Comparison of ENCODE assay signal across 28 mouse cellular contexts in the genomic region with DNA sequence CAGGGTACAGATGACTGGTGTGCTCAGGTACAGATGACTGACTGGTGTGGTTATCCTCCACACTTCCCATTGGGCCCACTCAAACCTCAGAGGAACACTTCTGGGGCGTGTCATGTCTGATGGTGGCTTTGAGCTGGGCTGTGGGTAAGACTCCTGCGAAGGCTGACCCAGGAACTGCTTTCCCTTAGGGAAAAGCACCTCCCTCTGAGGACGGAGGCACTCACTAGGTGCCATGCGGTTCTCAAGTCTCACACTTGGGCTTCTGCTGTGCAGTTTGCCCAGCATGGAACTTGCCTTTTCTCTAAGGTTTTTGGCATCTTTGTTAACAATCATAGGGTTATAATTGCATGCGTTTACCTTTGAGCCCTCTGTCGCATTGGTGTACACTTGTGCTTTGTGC. TPM values are rescaled to one million over a fixed set of nuclear protein-coding genes. Genes with fewer than 3 reads are reported as not detected.
DNase-seq lines count a peak whose midpoint lies in the region; ATAC-seq lines count a peak whose summit lies in the region.
"Had no signal": no experiment of that assay in that cellular context is flagged by ENCODE, and none has a peak within 500 bp of the region (broad histone marks: within the 10 kb centered on the region; RNA-seq: fewer than 3 reads in every experiment).

No protein-coding gene starts in this region.

- no peaks in the 10 kb centered on the region for H3K27me3 ChIP-seq in forebrain, embryonic 10.5 days (ENCODE audit: poor library complexity, severe bottlenecking)
- no peaks in the 10 kb centered on the region for H3K27me3 ChIP-seq in forebrain, embryonic 13.5 days
- H3K27me3 ChIP-seq in heart, embryonic 10.5 days (ENCODE audit: insufficient read depth, poor library complexity, severe bottlenecking) = no peaks in the 10 kb centered on the region
- H3K27me3 ChIP-seq: forebrain, embryonic 15.5 days; heart, embryonic 12.5 days; heart, embryonic 15.5 days; hindbrain, embryonic 12.5 days; hindbrain, embryonic 15.5 days had no signal

- ATAC-seq in forebrain, embryonic 13.5 days = no peak
- ATAC-seq in megakaryocyte, adult 5-6 weeks (ENCODE audit: poor library complexity, severe bottlenecking) = peak; percentile 37
- ATAC-seq in monocyte, adult 5-6 weeks (replicated peaks; ENCODE audit: insufficient number of reproducible peaks, low FRiP score, low TSS enrichment, poor library complexity, severe bottlenecking) = 0 out of 2 replicates have a peak, but pooled peaks have one; percentile 15
- ATAC-seq: activated CD4-positive, CD25-positive, alpha-beta regulatory T cell, adult 4 months; forebrain, embryonic 15.5 days; intestine, postnatal 0 days had no signal

- no peaks in the 10 kb centered on the region for H3K36me3 ChIP-seq in forebrain, embryonic 10.5 days (replicated peaks)
- H3K36me3 ChIP-seq in forebrain, embryonic 13.5 days (ENCODE audit: poor library complexity, severe bottlenecking) = no peaks in the 10 kb centered on the region
- H3K36me3 ChIP-seq in heart, embryonic 10.5 days = no peaks in the 10 kb centered on the region
- H3K36me3 ChIP-seq: heart, embryonic 12.5 days; heart, embryonic 15.5 days; hindbrain, embryonic 12.5 days; hindbrain, embryonic 15.5 days had no signal

- H3K4me3 ChIP-seq in forebrain, embryonic 10.5 days = no peak overlapping the region
- no peak overlapping the region for H3K4me3 ChIP-seq in forebrain, embryonic 13.5 days
- no peak overlapping the region for H3K4me3 ChIP-seq in heart, embryonic 10.5 days
- H3K4me3 ChIP-seq: forebrain, embryonic 15.5 days; gastrocnemius, adult 2 months; heart, embryonic 12.5 days; heart, embryonic 15.5 days; hindbrain, embryonic 12.5 days; hindbrain, embryonic 15.5 days had no signal

- DNase-seq in forebrain, embryonic 10.5 days (ENCODE audit: extremely low spot score, low spot score) = peak; percentile 4
- DNase-seq in heart, embryonic 10.5 days (ENCODE audit: low spot score) = peak; percentile 71
- no peak for DNase-seq in heart, postnatal 14 days
- DNase-seq in left cerebral cortex, postnatal 36 days (ENCODE audit: low spot score in 2 of 2) = no peak
- DNase-seq in kidney, postnatal 14 days = no peak
- DNase-seq: adrenal gland, adult 8-10 months; adrenal gland, postnatal 25 days; cerebellum, adult 2 months; cerebellum, adult 9-11 months; embryo, embryonic 11 days; gastrocnemius, adult 2 months; gastrocnemius, postnatal 14 days; heart, postnatal 10 days had no signal

- WGBS in forebrain, embryonic 10.5 days = 91% methylated on average over 6 of the region's 6 CpGs
- WGBS in forebrain, embryonic 13.5 days = 88% methylated on average over 6 of the region's 6 CpGs
- 80% methylated on average over 6 of the region's 6 CpGs for WGBS in heart, embryonic 10.5 days

- intact Hi-C loops in heart, postnatal 14 days (cut with DNase I) = no loop called here
- intact Hi-C loops in left cerebral cortex, postnatal 36 days (cut with DNase I) = no loop called here

- H3K9ac ChIP-seq in forebrain, embryonic 13.5 days = no peak overlapping the region
- H3K9ac ChIP-seq: forebrain, embryonic 15.5 days; heart, embryonic 12.5 days; heart, embryonic 15.5 days; hindbrain, embryonic 12.5 days; hindbrain, embryonic 15.5 days had no signal

- H3K9me3 ChIP-seq in forebrain, embryonic 10.5 days = no peaks in the 10 kb centered on the region
- no peaks in the 10 kb centered on the region for H3K9me3 ChIP-seq in forebrain, embryonic 13.5 days (replicated peaks)
- H3K9me3 ChIP-seq in heart, embryonic 10.5 days = no peaks in the 10 kb centered on the region
- H3K9me3 ChIP-seq: forebrain, embryonic 15.5 days; heart, embryonic 12.5 days; heart, embryonic 15.5 days; hindbrain, embryonic 12.5 days; hindbrain, embryonic 15.5 days had no signal

- peaks cover 13% of the 10 kb centered on the region for H3K4me1 ChIP-seq in forebrain, embryonic 10.5 days
- H3K4me1 ChIP-seq in forebrain, embryonic 13.5 days = peaks cover 14% of the 10 kb centered on the region
- peaks cover 13% of the 10 kb centered on the region for H3K4me1 ChIP-seq in heart, embryonic 10.5 days

- H3K4me2 ChIP-seq in forebrain, embryonic 13.5 days = no peak overlapping the region
- H3K4me2 ChIP-seq: forebrain, embryonic 15.5 days; heart, embryonic 12.5 days; heart, embryonic 15.5 days; hindbrain, embryonic 12.5 days; hindbrain, embryonic 15.5 days had no signal

- no peak overlapping the region for H3K27ac ChIP-seq in forebrain, embryonic 10.5 days
- H3K27ac ChIP-seq in forebrain, embryonic 13.5 days = no peak overlapping the region
- H3K27ac ChIP-seq in heart, embryonic 10.5 days = no peak overlapping the region
- H3K27ac ChIP-seq: forebrain, embryonic 15.5 days; gastrocnemius, adult 2 months; heart, embryonic 15.5 days; hindbrain, embryonic 12.5 days; hindbrain, embryonic 15.5 days had no signal

RNA-seq across cellular contexts. Expression of gene Gm28729, which starts 10.4 kb away (rescaled TPM):
- polyA plus RNA-seq in forebrain, embryonic 10.5 days (2016; fragmentation: Nextera tagmentation; extraction: Ambion mirVana) = not detected in 2 replicates
- polyA plus RNA-seq in forebrain, embryonic 13.5 days (2015; fragmentation: Nextera tagmentation; extraction: Ambion mirVana) = 0.10 and 0.14 TPM in 2 replicates
- polyA plus RNA-seq in heart, embryonic 10.5 days (2016; fragmentation: Nextera tagmentation; extraction: Ambion mirVana) = not detected in 2 replicates
- total RNA-seq in heart, postnatal 14 days (2021) = not detected
- 0.42 TPM in 1 of 2 replicates, not detected in the other for total RNA-seq in megakaryocyte, adult 5-6 weeks (2015)
- 0.20 TPM in 1 of 2 replicates, not detected in the other for total RNA-seq in megakaryocyte, adult 5-6 weeks (2017)
- not detected in 3 replicates for total RNA-seq in monocyte, adult 5-6 weeks (2017)
- not detected for total RNA-seq in left cerebral cortex, postnatal 36 days (2021)
- total RNA-seq: adrenal gland, postnatal 25 days; gastrocnemius, adult 2 months; heart, adult 8-10 months; heart, postnatal 10 days; hematopoietic stem cell, adult 5-6 weeks had no signal
- polyA plus RNA-seq: activated CD4-positive, CD25-positive, alpha-beta regulatory T cell, adult 4 months; embryonic facial prominence, embryonic 11.5 days; forebrain, embryonic 11.5 days; heart, embryonic 12.5 days; heart, embryonic 15.5 days; intestine, embryonic 14.5 days; intestine, postnatal 0 days had no signal

RNA-seq across cellular contexts. Expression of gene Rnf7, which starts 57.0 kb away (rescaled TPM):
- 269 and 273 TPM in 2 replicates for polyA plus RNA-seq in forebrain, embryonic 10.5 days (2016; fragmentation: Nextera tagmentation; extraction: Ambion mirVana)
- 235 and 239 TPM in 2 replicates for polyA plus RNA-seq in forebrain, embryonic 13.5 days (2015; fragmentation: Nextera tagmentation; extraction: Ambion mirVana)
- 260 and 265 TPM in 2 replicates for polyA plus RNA-seq in heart, embryonic 10.5 days (2016; fragmentation: Nextera tagmentation; extraction: Ambion mirVana)
- total RNA-seq in heart, postnatal 14 days (2021) = 10 to 100 TPM; 65.8 to 73.1 TPM
- 88.1 and 98.8 TPM in 2 replicates for total RNA-seq in megakaryocyte, adult 5-6 weeks (2015)
- total RNA-seq in megakaryocyte, adult 5-6 weeks (2017) = 34.4 and 35.8 TPM in 2 replicates
- total RNA-seq in monocyte, adult 5-6 weeks (2017) = 49.1 to 62.7 TPM (median 62.4 TPM) in 3 replicates
- 10 to 100 TPM; 56.2 to 63.1 TPM for total RNA-seq in left cerebral cortex, postnatal 36 days (2021)

Comparison
In these comparisons a context has a peak if more than half of its experiments do, and no peak if none do; other contexts are left out.
1. DNase-seq: peak in forebrain, embryonic 10.5 days (single experiment) and heart, embryonic 10.5 days (single experiment); none in heart, postnatal 14 days (0 of 2), left cerebral cortex, postnatal 36 days (0 of 2) and kidney, postnatal 14 days (single experiment).